Mouse (Mus musculus) cerebellum, adult 18-20 months (tissue): ENCODE data around the gene Cep112.

Experiments used
- DNase-seq, 2 experiments: peaks; one replicate each; pipeline ENCODE4 v3.0.0; 2021

The Cep112 gene

GRCm38 (mm10) chr11:108449811-108450210, 24.8 kb downstream of the Cep112 start:
- DNase-seq: peak; percentile 48 to 73

DNA sequence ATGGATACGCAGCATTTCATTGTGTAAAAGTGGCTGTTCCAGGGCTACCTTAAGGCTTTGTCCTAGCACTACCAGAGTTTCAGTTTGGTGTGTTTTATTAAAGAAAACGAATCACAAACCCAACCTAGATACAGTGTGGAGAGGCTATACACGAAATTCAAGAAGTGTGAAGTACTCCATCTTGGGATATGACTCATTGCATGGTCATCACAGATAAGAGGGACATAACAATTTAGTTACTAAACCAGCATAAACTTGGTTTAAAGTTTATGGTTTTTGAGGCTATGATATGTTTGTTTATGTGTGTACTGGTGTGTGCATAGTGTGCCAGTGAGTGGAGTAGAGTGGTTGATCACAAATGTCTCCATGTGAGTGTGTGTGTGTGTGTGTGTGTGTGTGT, 34.6 kb downstream of the Cep112 start:
- no peak for DNase-seq

DNA sequence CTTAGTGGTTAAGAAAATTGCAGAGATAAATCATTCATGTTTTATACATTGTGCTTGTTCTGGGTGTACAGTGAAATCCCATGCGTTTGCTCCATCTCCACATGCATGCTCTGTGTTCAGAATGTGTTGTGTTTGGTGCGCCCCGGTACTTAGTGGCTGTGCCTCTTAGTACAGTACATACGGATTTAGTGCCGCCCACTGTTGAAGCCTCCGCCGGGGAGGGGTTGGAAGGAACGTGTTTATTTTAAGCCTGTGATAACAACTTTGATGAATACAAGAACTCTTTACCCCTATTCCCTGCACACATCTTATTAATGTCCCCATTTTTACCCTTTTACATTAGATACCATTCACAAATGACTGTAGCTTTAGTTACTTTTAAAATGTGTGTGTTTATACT, 39.1 kb downstream of the Cep112 start:
- DNase-seq: no peak

DNA sequence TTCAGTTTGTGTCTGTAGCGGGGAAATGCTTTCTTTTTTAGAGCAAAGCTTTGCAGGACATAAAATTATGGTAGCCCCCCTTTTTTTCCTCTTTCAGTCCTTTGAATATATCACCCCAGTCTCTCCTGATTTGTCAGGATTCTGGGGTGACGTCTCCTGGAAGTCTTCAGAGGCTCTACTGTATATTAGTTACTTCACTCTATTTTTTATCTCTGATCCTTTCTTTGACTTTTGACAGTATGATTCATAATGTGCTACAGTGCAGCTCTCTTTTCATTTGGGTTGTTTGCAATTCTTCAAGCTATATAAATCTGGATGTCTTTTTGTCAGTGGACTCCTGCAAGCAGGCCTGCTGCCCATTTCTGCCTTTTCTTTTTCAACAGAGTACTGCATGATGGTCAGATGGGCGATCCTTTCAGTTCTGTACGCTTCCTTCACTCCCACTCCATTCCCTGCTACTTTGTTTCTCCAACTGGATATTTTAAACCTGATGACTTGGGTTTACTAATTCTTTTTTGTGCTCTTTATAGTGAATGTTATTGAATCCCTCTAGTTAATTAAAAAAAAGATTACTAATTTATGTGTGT, 39.8 kb downstream of the Cep112 start:
- DNase-seq: no peak

GRCm38 (mm10) chr11:108475738-108476137, 50.7 kb downstream of the Cep112 start:
- DNase-seq: no peak

GRCm38 (mm10) chr11:108476226-108476625, 51.2 kb downstream of the Cep112 start:
- no peak for DNase-seq

DNA sequence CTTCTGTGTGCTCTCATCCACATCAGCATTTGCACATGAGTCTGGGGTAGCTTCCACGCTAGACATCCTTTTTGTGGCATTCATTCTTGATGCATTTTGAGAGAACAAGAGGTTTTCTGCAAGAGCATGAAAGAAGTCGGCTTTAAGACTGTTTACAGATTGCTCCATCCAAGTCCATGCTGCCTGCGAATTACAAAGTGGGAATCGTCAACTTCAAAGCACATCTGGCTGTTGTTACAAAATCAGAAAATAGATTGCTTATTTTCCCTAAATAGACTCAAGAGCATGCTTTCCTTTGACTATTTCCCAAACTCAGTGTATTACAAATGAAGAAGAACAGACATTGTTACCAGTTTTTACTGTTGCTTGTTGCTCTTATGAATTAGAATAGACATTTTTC, 59.0 kb downstream of the Cep112 start:
- DNase-seq: no peak

GRCm38 (mm10) chr11:108488256-108488655, 63.3 kb downstream of the Cep112 start:
- no peak for DNase-seq

GRCm38 (mm10) chr11:108489863-108490262, 64.9 kb downstream of the Cep112 start:
- DNase-seq: no peak

- no peak for DNase-seq
Observed at GRCm38 (mm10) chr11:108508190-108508589, 83.2 kb downstream of the Cep112 start.

GRCm38 (mm10) chr11:108527725-108528363, 102.9 kb downstream of the Cep112 start:
- no peak for DNase-seq

DNA sequence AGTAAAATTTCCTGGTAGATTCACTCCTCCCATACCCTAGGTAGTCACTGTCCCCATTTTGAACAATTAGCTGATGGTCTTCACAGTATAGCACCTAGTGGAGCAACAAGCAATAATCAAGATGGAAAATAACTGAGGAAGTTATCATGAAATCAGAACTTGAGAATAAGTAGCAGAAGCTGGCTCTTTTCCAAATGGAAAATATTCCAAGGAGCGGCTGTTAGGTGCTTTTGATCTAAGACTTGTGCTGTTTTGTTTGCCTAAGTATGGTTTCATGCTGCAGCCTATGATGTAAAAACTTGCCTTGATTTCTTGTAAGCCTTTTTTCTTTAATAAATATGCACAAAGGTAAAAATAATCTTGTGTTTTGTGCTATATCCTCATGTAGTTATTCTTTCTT, 107.9 kb downstream of the Cep112 start:
- DNase-seq: no peak

- no peak for DNase-seq
Observed at GRCm38 (mm10) chr11:108534014-108534413, 109.0 kb downstream of the Cep112 start.

- DNase-seq: no peak
Observed at GRCm38 (mm10) chr11:108552997-108553622, 128.1 kb downstream of the Cep112 start.

- no peak for DNase-seq
Observed at GRCm38 (mm10) chr11:108553881-108554280, 128.9 kb downstream of the Cep112 start.

- DNase-seq: no peak
Observed at GRCm38 (mm10) chr11:108558544-108558943, 133.6 kb downstream of the Cep112 start.

DNA sequence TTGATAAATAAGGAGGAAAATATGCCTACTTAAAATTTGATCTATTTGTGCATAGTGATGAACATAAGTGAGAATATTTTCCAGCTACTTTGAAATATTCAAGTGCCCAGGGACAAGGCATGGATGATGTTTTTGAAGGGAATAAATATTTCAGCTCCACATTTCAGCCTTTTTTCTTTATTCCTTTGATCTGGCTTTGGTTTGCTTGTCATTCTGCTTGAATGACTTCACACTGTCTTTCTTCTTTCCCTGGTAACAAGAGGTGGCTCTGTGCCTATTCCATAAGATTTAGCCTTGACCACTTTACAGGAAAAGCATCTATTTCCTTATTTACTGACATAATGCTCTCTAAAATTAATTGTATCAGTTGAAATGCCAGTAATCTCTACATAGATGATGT, 134.5 kb downstream of the Cep112 start:
- no peak for DNase-seq

DNA sequence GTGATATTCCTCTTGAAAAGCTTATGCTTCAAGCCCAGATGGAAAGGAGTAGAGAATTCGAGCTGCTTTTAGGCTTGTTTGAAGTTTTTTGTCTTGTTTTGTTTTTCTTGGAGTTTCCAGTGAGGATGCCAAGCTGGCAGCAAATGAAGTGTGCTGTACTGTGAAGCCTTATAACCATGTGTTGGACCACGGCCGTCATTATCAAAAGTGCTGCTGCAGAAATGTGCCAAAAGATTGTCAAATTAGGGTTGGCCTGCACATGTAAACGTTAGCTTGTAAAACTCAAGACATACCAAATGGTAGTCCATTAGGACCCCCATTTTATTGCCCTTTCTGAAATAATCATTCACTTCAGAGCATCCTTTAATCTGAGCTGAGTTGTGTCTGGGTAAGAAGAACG, 137.1 kb downstream of the Cep112 start:
- DNase-seq: no peak

- no peak for DNase-seq
Observed at GRCm38 (mm10) chr11:108586551-108587184, 161.7 kb downstream of the Cep112 start.

DNA sequence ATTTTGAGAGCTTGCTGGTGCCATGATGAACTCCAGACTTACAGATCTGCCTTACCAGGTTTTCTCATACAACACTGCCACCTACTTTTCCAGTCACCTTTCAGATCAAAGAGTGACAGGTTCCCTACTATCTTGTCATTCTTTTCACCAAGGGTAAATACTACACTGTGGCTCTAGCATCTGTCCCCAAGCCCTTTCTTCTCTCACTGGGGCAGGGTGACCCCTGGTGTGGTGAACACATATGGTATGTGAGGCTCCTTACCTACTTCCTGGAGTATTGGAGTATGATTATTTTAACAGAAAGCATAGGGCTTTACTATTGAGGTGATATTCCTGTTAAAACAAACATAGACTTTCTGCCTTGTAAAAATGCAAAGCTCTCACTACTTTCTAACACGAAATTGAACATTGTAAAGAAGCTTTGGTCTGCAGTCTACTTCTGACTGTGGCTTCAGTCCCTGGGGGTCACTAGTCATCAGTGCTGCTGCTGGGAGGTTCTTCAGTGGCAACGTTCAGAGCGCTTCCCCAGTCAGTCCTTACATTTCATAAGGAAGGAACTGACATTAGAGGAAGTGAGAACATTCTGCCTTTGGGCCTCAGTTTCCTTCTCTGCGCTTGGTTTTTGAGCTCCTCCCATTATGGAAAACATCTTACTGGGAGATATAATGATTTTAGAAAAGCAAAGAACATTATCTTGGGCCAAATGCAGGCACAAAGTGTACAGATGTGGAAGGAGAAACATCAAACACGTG, 168.4 kb downstream of the Cep112 start:
- no peak for DNase-seq

- no peak for DNase-seq
Observed at GRCm38 (mm10) chr11:108593959-108594579, 169.1 kb downstream of the Cep112 start.

DNA sequence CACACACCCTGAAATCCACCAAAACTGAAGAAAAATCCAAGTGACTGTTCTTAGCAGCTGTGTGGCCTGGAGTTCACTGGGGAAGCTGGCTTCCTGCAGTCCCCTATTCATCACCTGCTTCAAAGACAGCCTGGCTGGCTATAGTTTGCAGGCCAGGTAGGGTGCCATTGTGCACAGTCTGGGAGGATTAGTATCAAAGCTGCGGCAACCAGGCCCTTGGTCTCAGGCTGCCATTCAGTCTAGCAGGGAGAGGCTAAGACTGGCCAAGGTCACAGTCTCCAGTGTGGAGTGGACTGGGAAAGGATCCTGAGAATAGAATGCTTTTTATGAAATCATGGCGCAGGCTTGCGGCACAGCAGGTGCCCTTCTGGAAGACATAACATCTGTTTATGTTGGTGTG, 180.3 kb downstream of the Cep112 start:
- DNase-seq: peak; percentile 3 to 4

DNA sequence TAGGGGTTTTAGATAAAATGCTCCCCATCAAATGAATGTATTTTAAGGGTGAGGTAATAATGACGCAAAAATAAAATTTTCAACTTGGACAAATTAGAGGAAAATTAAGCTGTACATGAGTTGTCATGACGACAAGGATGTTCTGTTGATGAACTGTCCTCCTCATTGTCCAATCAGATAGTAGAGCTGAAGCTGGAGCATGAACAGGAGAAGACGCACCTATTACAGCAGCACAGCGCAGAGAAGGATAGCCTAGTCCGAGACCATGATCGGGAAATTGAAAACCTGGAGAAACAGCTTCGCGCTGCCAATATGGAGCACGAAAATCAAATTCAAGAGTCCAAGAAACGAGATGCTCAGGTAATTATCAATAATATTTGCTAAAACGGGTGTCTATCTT, 181.0 kb downstream of the Cep112 start:
- DNase-seq: no peak
